Mouse (Mus musculus) G1E-ER4 (cell line): ENCODE data around the gene Ccr10. TPM values are rescaled to one million over a fixed set of nuclear protein-coding genes. Genes with fewer than 3 reads are reported as not detected.

Experiments used
- GATA1 ChIP-seq: IDR thresholded peaks from one replicate; pipeline ENCODE4 v1.8.0; 2012; ENCODE audit warnings: low read length, inconsistent platforms
- polyA plus RNA-seq: library from polyadenylated mRNA; stranded (reverse); fragments of >175 nt; gene quantifications from 2 replicates; pipeline ENCODE4 v1.2.3, GENCODE M21; 2012

Ccr10 gene
- polyA plus RNA-seq, 1 experiment: not detected

- no peak for TF ChIP-seq GATA1
These were observed 3.1 kb upstream of the Ccr10 start for GRCm38 (mm10) chr11:101178061-101179058.

DNA sequence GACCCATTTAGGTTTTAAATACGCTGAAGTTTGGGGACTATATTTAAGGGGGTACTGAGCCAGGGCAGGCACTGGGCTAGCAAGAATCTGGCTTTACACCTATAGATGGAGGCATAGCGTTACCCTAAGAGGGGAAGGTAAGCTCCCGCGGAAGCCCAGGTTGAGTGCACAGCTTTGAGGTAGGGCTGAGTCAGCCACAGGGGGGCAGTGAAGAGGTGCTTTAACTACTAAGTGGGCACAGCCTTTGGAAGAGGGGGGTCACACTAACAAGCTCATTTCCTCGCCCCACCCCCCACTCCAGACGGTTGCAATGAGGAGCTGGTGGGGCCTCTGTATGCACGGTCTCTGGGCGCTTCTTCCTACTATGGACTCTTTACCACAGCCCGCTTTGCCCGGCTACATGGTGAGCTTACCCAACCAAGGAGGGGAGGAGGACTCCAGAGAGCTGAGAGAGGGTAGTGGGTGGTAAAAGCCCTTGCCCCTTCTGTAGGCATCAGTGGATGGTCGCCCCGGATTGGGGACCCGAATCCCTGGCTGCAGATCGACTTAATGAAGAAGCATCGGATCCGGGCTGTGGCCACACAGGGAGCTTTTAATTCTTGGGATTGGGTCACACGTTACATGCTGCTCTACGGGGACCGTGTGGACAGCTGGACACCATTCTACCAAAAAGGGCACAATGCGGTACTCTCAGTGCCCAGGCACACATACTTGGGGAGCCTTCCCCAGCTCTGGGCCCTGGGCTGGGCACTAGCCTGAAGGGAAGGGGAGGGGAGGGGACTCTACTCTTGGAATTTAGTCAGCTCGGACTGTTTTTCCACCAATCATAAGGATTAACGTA is 1.9 kb upstream of the Ccr10 start:
- no peak for TF ChIP-seq GATA1

- TF ChIP-seq GATA1: no peak
These were observed 961 bp upstream of the Ccr10 start for GRCm38 (mm10) chr11:101176117-101176691.

GRCm38 (mm10) chr11:101175636-101176116 is 433 bp upstream of the Ccr10 start:
- TF ChIP-seq GATA1: no peak

DNA sequence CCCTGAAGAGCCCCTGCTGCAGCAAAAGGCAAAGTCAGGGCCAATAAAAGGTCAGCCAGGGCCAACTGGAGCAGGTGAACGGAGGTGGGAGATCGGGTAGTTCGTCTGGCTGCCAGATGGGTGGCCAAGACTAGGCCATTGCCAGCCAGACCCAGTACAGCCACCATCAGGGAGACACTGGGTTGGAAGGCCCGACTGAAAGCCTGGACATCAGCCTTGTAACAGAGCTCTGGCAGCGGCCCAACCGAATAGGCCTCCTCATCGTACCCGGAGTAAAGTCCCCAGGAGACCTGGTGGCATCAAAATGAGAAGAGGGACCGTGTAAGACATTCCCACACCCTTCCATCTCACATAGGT is 876 bp downstream of the Ccr10 start:
- TF ChIP-seq GATA1: no peak

DNA sequence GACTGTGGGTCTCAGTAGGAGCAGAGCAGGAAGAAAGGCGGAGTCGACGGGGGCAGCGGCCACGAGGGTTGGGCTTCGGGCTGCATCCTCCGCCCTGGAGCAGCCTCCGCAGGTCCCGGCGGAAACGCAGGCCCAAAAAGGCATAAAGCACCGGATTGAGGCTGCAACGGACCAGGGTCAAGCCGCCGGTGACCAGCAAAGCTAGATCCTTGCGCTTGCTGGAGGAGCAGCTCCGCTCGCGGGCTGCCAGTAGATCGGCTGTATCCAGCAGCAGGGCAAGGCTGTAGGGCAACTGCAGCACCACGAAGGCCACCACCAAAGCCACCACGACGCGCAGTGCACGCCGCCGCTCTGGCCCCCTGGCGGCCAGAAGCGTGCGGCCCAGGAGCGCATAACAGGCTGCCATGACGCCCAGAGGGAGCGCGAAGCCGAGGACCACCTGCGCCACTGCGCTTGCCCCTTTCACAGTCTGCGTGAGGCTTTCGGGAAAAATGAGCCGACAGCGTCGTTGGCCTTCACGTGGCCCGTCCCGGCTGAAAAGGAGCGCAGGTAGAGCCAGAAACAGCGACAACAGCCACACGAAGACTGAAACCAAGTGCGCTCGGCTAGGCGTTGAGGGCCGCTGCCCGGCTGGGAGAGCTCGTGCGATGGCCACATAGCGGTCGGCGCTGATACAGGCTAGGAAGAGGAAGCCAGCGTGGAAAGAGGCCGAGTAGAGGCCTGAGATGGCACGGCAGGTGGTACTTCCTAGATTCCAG is 1.4 kb downstream of the Ccr10 start:
- TF ChIP-seq GATA1: no peak

DNA sequence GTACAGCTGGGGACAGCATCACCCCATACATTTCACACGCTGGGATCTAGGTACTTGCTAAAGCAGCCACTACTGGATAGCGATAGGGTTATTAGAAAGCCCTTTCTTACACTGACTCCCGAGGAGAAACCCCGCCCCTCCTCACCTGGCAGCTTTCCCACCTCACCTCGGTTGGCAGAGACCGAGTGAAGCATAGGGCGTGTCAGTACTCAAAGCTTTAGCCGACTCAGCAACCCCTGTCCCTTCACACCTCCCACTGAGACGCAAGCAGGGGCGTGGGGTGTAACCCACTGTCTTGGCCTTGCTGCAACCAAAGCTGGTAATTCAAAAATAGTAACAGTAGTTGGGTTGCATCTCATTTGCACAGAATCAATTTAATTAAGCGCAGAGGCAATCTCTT is 2.1 kb downstream of the Ccr10 start:
- TF ChIP-seq GATA1: no peak

DNA sequence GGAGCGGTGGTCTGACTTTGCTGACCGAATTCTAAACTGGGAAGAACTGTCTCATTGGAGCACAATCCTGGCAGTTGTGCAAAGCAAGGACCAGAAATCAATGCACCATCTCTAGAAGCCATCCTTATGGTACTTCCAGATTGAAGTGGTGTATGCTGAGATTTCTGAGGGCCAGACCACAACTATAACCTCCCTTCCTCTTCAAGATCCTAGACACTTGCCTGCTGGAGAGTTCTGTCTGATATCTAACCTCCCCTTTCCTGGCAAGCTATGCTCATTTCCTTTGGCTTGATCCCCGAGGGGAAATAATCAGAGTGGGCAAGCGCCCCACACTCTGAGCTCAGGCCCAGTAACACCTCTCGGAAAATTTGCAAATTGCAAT is 2.8 kb downstream of the Ccr10 start:
- no peak for TF ChIP-seq GATA1

DNA sequence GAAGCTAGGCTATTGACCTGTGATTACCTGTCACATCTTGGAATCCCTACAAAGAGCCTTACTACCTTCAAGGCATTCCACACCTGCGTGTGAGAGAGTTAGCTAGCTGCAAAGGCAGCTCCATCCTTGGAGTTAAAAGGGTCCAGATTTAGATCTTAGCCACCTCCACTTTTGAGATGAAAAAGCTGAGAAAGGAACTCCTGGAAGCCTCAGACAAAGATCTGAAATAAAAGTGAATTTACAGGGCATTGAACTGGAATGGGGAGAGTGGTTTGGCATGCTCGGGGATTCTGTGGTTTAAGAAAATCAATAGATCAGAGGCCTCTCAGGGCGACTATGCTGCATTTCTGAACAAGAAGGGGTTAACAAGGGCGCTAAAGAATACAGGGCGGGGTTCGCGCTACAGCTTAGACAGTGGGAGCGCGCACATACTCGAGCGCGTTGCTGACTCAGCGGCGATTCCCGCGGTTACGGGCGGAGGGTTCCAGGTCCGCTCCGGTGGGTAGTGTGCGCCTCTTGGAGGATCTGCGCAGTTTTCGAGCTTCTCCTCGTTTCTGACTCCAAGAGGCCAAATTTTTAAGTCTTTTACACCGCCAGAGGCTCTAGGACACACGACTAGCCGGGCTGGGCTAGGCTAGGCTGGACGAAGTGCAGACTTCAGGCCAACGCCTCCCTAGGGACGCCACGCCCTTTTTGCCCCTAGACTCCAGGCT is 3.4 kb downstream of the Ccr10 start:
- no peak for TF ChIP-seq GATA1

DNA sequence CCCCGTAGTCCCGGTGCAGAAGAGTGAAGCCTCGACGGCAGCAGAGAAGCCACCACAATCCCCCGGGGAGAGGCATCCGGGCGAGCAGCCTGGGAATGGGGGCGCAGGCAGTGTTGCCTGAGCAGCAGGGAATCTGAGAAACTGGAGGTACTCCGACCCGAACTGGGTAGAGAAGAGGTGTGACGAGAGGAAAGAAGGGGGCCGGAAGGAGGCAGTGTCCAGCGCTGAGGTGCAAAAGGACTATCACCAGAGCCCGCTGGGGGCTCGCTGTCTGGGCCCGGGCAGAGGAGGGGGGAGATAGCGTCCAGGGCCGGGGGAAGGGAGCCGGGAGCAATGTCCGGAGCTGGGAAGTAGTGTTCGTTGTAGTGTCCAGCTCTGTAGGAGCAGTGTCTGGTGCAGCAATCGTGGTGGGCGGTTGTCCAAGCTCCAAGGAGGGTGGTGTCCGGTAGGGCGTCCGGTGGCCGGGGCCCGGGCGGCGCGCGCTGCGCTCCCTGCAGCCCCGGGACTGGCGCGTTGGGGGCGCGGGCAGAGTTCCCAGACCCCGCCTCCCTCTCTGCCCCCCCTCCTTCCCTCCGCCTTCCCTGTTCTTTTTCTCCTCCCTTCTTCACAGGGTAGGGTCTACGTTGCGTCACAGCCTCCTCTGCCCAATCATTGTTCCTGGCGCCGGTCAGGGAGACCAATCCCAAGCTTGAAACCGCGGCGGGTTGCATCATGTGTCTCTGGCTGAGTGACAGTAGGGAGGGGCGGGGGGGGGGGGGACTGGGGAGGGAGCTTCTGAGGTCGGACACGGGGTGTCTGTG is 4.2 kb downstream of the Ccr10 start, which contains the start of gene Plekhh3:
TSS of gene Plekhh3 (minus strand) at position 541 of the 800 bp plus-strand sequence.
- no peak for TF ChIP-seq GATA1

DNA sequence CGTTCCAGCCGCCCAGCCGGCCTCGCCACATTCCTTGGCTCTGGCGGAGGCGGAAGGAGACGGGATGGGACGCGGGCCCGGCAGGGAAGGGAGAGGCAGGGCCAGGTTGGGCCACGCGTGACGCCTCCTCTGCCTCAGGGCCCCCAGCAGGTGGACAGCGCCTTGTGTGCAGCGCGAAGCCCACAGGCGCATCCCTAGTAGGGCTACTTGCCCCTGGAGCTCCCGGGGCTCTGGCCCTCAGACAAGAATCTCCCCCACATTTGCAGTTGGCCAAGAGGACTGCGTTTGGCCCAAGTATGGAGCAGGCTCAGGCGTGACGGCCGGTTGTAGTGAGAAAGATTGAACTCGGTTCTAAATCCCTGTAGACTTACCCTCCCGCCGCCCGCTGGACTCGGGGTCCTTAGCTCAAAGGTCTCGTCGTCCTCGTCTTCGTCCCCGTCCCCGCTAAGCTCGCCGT is 4.9 kb downstream of the Ccr10 start, which contains the start of gene Cntnap1:
TSS of gene Cntnap1 (plus strand) at position 170 of the 457 bp plus-strand sequence.
- TF ChIP-seq GATA1: no peak

- TF ChIP-seq GATA1: no peak
These were observed 5.7 kb downstream of the Ccr10 start for GRCm38 (mm10) chr11:101169301-101170107.
